Mouse (Mus musculus) midbrain, postnatal 0 days (tissue): ENCODE measurements at regions not wholly inside any gene's neighbourhood (a gene's known extent, or its start where the extent isn't known, plus 50 kb on each side); places are given as distances from the start of the nearest gene placed in this dataset.
A peak's percentile ranks its signal among the peaks of the same experiment; 100 is the strongest.

Experiments
- ATAC-seq: fragments of 200-750 bp; cut with Nextera tagmentation; 2 replicates; pipeline ENCODE4 v1.8.0; 2017; ENCODE audit warnings: moderate number of reproducible peaks, mild to moderate bottlenecking, moderate TSS enrichment, moderate library complexity; ENCODE audit not compliant: low FRiP score
- DNase-seq: peaks from one replicate; pipeline ENCODE4 v3.0.0-alpha.2; 2015; ENCODE audit warnings: low spot score
- H3K27ac ChIP-seq: fragments of 300-500 bp; sonication (generic); 2 replicates; pipeline ENCODE4 v1.5.1; 2014; ENCODE audit warnings: low read depth, mild to moderate bottlenecking, low read length, mixed read lengths
- H3K27me3 ChIP-seq: fragments of 300-500 bp; sonication (generic); 2 replicates; pipeline ENCODE4 v1.6.1; 2014; ENCODE audit warnings: low read length, control low read depth, mixed read lengths; ENCODE audit not compliant: insufficient read depth
- H3K36me3 ChIP-seq: fragments of 300-500 bp; sonication (generic); 2 replicates; pipeline ENCODE4 v1.6.1; 2014; ENCODE audit warnings: low read length, control low read depth, mixed read lengths; ENCODE audit not compliant: insufficient read depth
- H3K4me1 ChIP-seq: fragments of 300-500 bp; sonication (generic); 2 replicates; pipeline ENCODE4 v1.6.1; 2014; ENCODE audit warnings: mild to moderate bottlenecking, control low read depth, antibody characterized with exemption, low read length, mixed read lengths; ENCODE audit not compliant: insufficient read depth
- H3K4me2 ChIP-seq: fragments of 300-500 bp; sonication (generic); 2 replicates; pipeline ENCODE4 v1.6.1; 2014; ENCODE audit warnings: low read depth, mild to moderate bottlenecking, low read length, mixed read lengths; ENCODE audit not compliant: poor library complexity, severe bottlenecking
- H3K4me3 ChIP-seq: fragments of 300-500 bp; sonication (generic); 2 replicates; pipeline ENCODE4 v1.5.1; 2014; ENCODE audit warnings: low read depth, mild to moderate bottlenecking, low read length, moderate library complexity
- H3K9ac ChIP-seq: fragments of 300-500 bp; sonication (generic); replicated peaks from 2 replicates; pipeline ENCODE4 v1.6.1; 2014; ENCODE audit warnings: mild to moderate bottlenecking, low read length, moderate library complexity, mixed read lengths; ENCODE audit not compliant: poor library complexity, severe bottlenecking
- H3K9me3 ChIP-seq: fragments of 300-500 bp; sonication (generic); 2 replicates; pipeline ENCODE4 v1.6.1; 2016; ENCODE audit warnings: low read length, control low read depth
- CTCF ChIP-seq: IDR thresholded peaks from 2 replicates; pipeline ENCODE4 v1.5.1; 2016; ENCODE audit warnings: antibody characterized with exemption, mild to moderate bottlenecking
- WGBS: fragments of 180-500 bp; shearing (Covaris S2); extraction: QIAGEN DNeasy Blood & Tissue Kit; methylation state at CpG from one replicate; pipeline ENCODE4 v1.1.7; 2014; 5-methylcytosine and 5-hydroxymethylcytosine counted together

GRCm38 (mm10) chr12:48641974-48642373 is 740.5 kb upstream of the Foxg1 start:
- Histone ChIP-seq H3K27ac (no peak overlapping the region), H3K4me3 (no peak overlapping the region), H3K4me2 (no peak overlapping the region), H3K4me1 (no peaks in the 10 kb centered on the region), H3K36me3 (no peaks in the 10 kb centered on the region), H3K9me3 (no peaks in the 10 kb centered on the region), H3K27me3 (no peaks in the 10 kb centered on the region), H3K9ac (no peak overlapping the region)
- no peak for DNase-seq
- TF ChIP-seq CTCF: no peak
- 48% methylated on average over 3 of the region's 3 CpGs for WGBS
- ATAC-seq: no peak

DNA sequence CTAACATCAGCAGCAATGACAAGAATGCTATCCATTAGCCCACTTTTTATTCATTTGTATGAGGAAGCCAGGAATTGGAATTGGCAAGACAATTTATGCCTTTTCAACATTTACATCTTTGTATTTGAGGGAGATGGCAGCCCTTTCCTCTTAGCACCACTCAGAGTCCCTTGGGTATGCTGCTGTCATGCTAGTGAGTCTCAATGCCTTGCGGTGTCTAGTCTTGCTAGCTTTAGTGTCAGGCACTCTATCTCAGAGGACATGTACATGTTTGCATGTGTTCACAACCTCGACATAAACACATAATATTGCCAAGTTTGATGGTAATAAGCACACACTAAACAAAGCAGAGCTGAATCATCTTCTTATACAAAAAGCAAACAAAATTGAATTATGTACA is 737.3 kb upstream of the Foxg1 start:
- H3K4me1 ChIP-seq: no peaks in the 10 kb centered on the region
- H3K4me2 ChIP-seq: no peak overlapping the region
- H3K27ac ChIP-seq: no peak overlapping the region
- ATAC-seq: no peak
- WGBS: 27% methylated on average over 2 of the region's 2 CpGs
- no peak overlapping the region for H3K9ac ChIP-seq
- no peaks in the 10 kb centered on the region for H3K27me3 ChIP-seq
- no peak overlapping the region for H3K4me3 ChIP-seq
- no peaks in the 10 kb centered on the region for H3K9me3 ChIP-seq
- no peak for TF ChIP-seq CTCF
- no peaks in the 10 kb centered on the region for H3K36me3 ChIP-seq
- DNase-seq: peak; percentile 14

- WGBS: 42% methylated on average over 7 of the region's 7 CpGs
- no peaks in the 10 kb centered on the region for H3K4me1 ChIP-seq
- no peaks in the 10 kb centered on the region for H3K9me3 ChIP-seq
- H3K27me3 ChIP-seq: no peaks in the 10 kb centered on the region
- H3K4me2 ChIP-seq: no peak overlapping the region
- no peak overlapping the region for H3K9ac ChIP-seq
- H3K36me3 ChIP-seq: no peaks in the 10 kb centered on the region
- DNase-seq (peak; percentile 79), ATAC-seq (0 out of 2 replicates have a peak, but pooled peaks have one; percentile 20)
- H3K4me3 ChIP-seq: no peak overlapping the region
- H3K27ac ChIP-seq: no peak overlapping the region
- TF ChIP-seq CTCF: peak; percentile 89
Observed at GRCm38 (mm10) chr12:48645910-48646309, 736.5 kb upstream of the Foxg1 start.

DNA sequence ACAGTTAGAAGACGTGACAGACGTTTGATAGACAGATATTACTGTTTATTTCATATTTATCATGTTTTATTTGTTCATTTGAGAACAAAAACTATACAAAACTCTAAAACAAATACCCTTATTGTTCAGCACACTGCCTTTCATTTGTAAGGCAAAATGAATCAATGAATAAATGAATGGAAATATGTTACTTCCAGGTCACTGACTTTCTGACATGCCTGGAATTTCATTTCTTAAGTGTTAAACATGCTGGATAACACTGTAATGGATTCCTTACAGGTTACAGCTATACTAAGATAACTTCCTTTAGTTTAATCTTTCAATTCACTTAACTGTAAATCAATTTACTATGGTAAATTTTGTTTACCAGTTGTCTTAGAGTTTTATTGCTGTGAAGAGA is 707.3 kb upstream of the Foxg1 start:
- Histone ChIP-seq H3K4me3 (no peak overlapping the region), H3K27ac (no peak overlapping the region), H3K4me1 (no peaks in the 10 kb centered on the region), H3K36me3 (no peaks in the 10 kb centered on the region), H3K4me2 (no peak overlapping the region), H3K9me3 (no peaks in the 10 kb centered on the region), H3K27me3 (no peaks in the 10 kb centered on the region), H3K9ac (no peak overlapping the region)
- DNase-seq (no peak), ATAC-seq (no peak)
- WGBS: 59% methylated on average over 2 of the region's 2 CpGs
- TF ChIP-seq CTCF: no peak

DNA sequence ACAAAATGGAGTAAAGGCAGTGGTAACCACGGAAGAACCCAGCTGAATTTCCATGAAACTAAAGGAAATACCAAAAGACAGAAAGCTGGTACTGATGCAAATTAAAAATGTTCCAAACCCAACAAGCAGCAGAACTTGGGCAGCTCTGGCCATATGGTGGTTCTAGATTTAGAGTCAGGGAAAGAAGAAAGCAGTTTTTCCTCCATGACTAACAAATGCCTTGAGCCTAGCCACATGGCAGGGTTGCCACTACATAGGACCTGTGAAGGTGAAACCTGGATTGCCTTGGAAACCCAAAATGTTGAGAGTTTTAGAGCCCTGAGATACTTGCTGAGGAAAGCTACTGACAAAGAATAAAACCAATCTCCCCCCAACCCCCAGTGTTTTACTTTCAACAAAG is 701.5 kb upstream of the Foxg1 start:
- H3K27me3 ChIP-seq: no peaks in the 10 kb centered on the region

GRCm38 (mm10) chr12:48705963-48706362 is 676.5 kb upstream of the Foxg1 start:
- Histone ChIP-seq H3K4me1 (no peaks in the 10 kb centered on the region), H3K36me3 (no peaks in the 10 kb centered on the region), H3K9ac (no peak overlapping the region), H3K27ac (no peak overlapping the region), H3K4me3 (no peak overlapping the region), H3K27me3 (no peaks in the 10 kb centered on the region), H3K4me2 (no peak overlapping the region), H3K9me3 (no peaks in the 10 kb centered on the region)
- 89% methylated on average over 1 of the region's 1 CpGs for WGBS
- TF ChIP-seq CTCF: no peak
- no peak for DNase-seq
- no peak for ATAC-seq

More for the DNA sequence above, 701.5 kb upstream of the Foxg1 start:
- no peaks in the 10 kb centered on the region for H3K4me1 ChIP-seq
- 67% methylated on average over 1 of the region's 1 CpGs for WGBS
- H3K27ac ChIP-seq: no peak overlapping the region
- ATAC-seq (no peak), DNase-seq (no peak)
- H3K9ac ChIP-seq: no peak overlapping the region
- H3K4me3 ChIP-seq: no peak overlapping the region
- no peaks in the 10 kb centered on the region for H3K36me3 ChIP-seq
- H3K4me2 ChIP-seq: no peak overlapping the region
- no peak for TF ChIP-seq CTCF
- H3K9me3 ChIP-seq: no peaks in the 10 kb centered on the region
